Mouse (Mus musculus) MEL (cell line): ENCODE results near the gene Wwc1. TPM values are rescaled to one million over a fixed set of nuclear protein-coding genes. Genes with fewer than 3 reads are reported as not detected.

ENCODE experiments used
- DNase-seq: peaks from one replicate; pipeline ENCODE4 v3.0.0; 2011; ENCODE audit warnings: low read depth, low spot score
- H3K27ac ChIP-seq: 2 replicates; pipeline ENCODE4 v1.5.1; 2012; ENCODE audit warnings: low read depth, mild to moderate bottlenecking, control low read depth, low read length, moderate library complexity; ENCODE audit not compliant: control insufficient read depth
- H3K27me3 ChIP-seq, 2 experiments: fragments of 150-350 bp in 1 of 2; sonication (generic) in 1 of 2; 2 replicates each; pipeline ENCODE4 v1.6.1; 2012; ENCODE audit warnings: low read length in 2 of 2, mild to moderate bottlenecking in 2 of 2, improper control_type of control experiment in 1 of 2, moderate library complexity in 1 of 2; ENCODE audit not compliant: insufficient read depth in 2 of 2, control insufficient read depth in 1 of 2
- H3K36me3 ChIP-seq, 2 experiments: 2 replicates each; pipeline ENCODE4 v1.6.1; 2012 to 2014; ENCODE audit warnings: low read length in 2 of 2, improper control_type of control experiment in 1 of 2, inconsistent platforms in 1 of 2, mild to moderate bottlenecking in 1 of 2; ENCODE audit not compliant: insufficient read depth in 2 of 2, control insufficient read depth in 1 of 2
- H3K4me1 ChIP-seq, 2 experiments: fragments of 150-350 bp in 1 of 2; sonication (generic) in 1 of 2; 2 replicates each; pipeline ENCODE4 v1.6.1; 2012; ENCODE audit warnings: low read length in 2 of 2, improper control_type of control experiment in 1 of 2, mild to moderate bottlenecking in 1 of 2; ENCODE audit not compliant: insufficient read depth in 2 of 2, control insufficient read depth in 1 of 2
- H3K4me3 ChIP-seq, 2 experiments: fragments of 150-350 bp in 1 of 2; sonication (generic) in 1 of 2; 2 replicates each; pipeline ENCODE4 v1.5.1; 2012; ENCODE audit warnings: low read depth in 2 of 2, low read length in 2 of 2, mild to moderate bottlenecking in 2 of 2, moderate library complexity in 2 of 2, control low read depth in 1 of 2, improper control_type of control experiment in 1 of 2; ENCODE audit not compliant: control insufficient read depth in 1 of 2, insufficient read depth in 1 of 2
- H3K79me2 ChIP-seq: 2 replicates; pipeline ENCODE4 v1.6.1; 2012; ENCODE audit warnings: mild to moderate bottlenecking, low read length, moderate library complexity; ENCODE audit not compliant: control insufficient read depth, poor library complexity, insufficient read depth
- H3K9ac ChIP-seq: 2 replicates; pipeline ENCODE4 v1.6.1; 2012; ENCODE audit warnings: low read depth, mild to moderate bottlenecking, control low read depth, low read length, moderate library complexity; ENCODE audit not compliant: control insufficient read depth, poor library complexity, severe bottlenecking
- H3K9me3 ChIP-seq: fragments of 150-350 bp; sonication (generic); replicated peaks from 2 replicates; pipeline ENCODE4 v1.6.1; 2012; ENCODE audit warnings: mild to moderate bottlenecking, low read length, improper control_type of control experiment, moderate library complexity; ENCODE audit not compliant: insufficient read depth
- CHD1 ChIP-seq: IDR thresholded peaks from 2 replicates; pipeline ENCODE4 v1.6.1; 2012; ENCODE audit warnings: low read depth, mild to moderate bottlenecking, inconsistent platforms, low read length, improper control_type of control experiment
- CHD2 ChIP-seq: IDR thresholded peaks from 2 replicates; pipeline ENCODE4 v1.6.1; 2011; ENCODE audit warnings: low read length, improper control_type of control experiment
- CTCF ChIP-seq, 3 experiments: IDR thresholded peaks in 2 of 3; conservative IDR thresholded peaks in 1 of 3; 2 replicates each; pipeline ENCODE4 v1.5.1; 2011 to 2012; ENCODE audit warnings: low read length in 3 of 3, low read depth in 2 of 3, mild to moderate bottlenecking in 2 of 3, improper control_type of control experiment in 1 of 3, inconsistent platforms in 1 of 3, mixed read lengths in 1 of 3, moderate library complexity in 1 of 3; ENCODE audit not compliant: control insufficient read depth in 1 of 3, insufficient read depth in 1 of 3, poor library complexity in 1 of 3, severe bottlenecking in 1 of 3
- E2F4 ChIP-seq: IDR thresholded peaks from 2 replicates; pipeline ENCODE4 v1.6.1; 2011; ENCODE audit warnings: low read depth, low read length, improper control_type of control experiment, borderline replicate concordance
- ELF1 ChIP-seq: IDR thresholded peaks from 2 replicates; pipeline ENCODE4 v1.6.1; 2014; ENCODE audit warnings: low read depth, mild to moderate bottlenecking, inconsistent platforms, low read length, improper control_type of control experiment, moderate library complexity
- EP300 ChIP-seq, 2 experiments: IDR thresholded peaks; 2 replicates each; pipeline ENCODE4 v1.6.1; 2011; ENCODE audit warnings: improper control_type of control experiment in 2 of 2, low read length in 2 of 2, low read depth in 1 of 2, mild to moderate bottlenecking in 1 of 2
- ETS1 ChIP-seq: IDR thresholded peaks from 2 replicates; pipeline ENCODE4 v1.6.1; 2012; ENCODE audit warnings: low read depth, mild to moderate bottlenecking, inconsistent platforms, low read length, improper control_type of control experiment, moderate library complexity
- GABPA ChIP-seq: IDR thresholded peaks from 2 replicates; pipeline ENCODE4 v1.6.1; 2012; ENCODE audit warnings: low read depth, mild to moderate bottlenecking, inconsistent platforms, low read length, improper control_type of control experiment, moderate library complexity
- GATA1 ChIP-seq: IDR thresholded peaks from 2 replicates; pipeline ENCODE4 v1.6.1; 2011; ENCODE audit warnings: low read depth, low read length, improper control_type of control experiment
- HCFC1 ChIP-seq: IDR thresholded peaks from 2 replicates; pipeline ENCODE4 v1.6.1; 2012; ENCODE audit warnings: low read depth, mild to moderate bottlenecking, inconsistent platforms, low read length, improper control_type of control experiment, moderate library complexity
- MAFK ChIP-seq: IDR thresholded peaks from 2 replicates; pipeline ENCODE4 v1.6.1; 2011; ENCODE audit warnings: low read depth, mild to moderate bottlenecking, low read length, improper control_type of control experiment, borderline replicate concordance
- MAX ChIP-seq: IDR thresholded peaks from 2 replicates; pipeline ENCODE4 v1.6.1; 2011; ENCODE audit warnings: low read length, improper control_type of control experiment
- MXI1 ChIP-seq: IDR thresholded peaks from 2 replicates; pipeline ENCODE4 v1.6.1; 2011; ENCODE audit warnings: mild to moderate bottlenecking, low read depth, low read length, improper control_type of control experiment
- MYC ChIP-seq: IDR thresholded peaks from 2 replicates; pipeline ENCODE4 v1.6.1; 2011; ENCODE audit warnings: low read depth, mild to moderate bottlenecking, low read length, improper control_type of control experiment, moderate library complexity
- NELFE ChIP-seq: IDR thresholded peaks from 2 replicates; pipeline ENCODE4 v1.6.1; 2011; ENCODE audit warnings: low read depth, low read length, improper control_type of control experiment
- NRF1 ChIP-seq: IDR thresholded peaks from 2 replicates; pipeline ENCODE4 v1.6.1; 2014; ENCODE audit warnings: low read depth, mild to moderate bottlenecking, inconsistent platforms, low read length, improper control_type of control experiment, moderate library complexity; ENCODE audit not compliant: poor library complexity, insufficient read depth, severe bottlenecking
- POLR2AphosphoS2 ChIP-seq: IDR thresholded peaks from 2 replicates; pipeline ENCODE4 v1.6.1; 2011; ENCODE audit warnings: low read length, improper control_type of control experiment
- SIN3A ChIP-seq: IDR thresholded peaks from 2 replicates; pipeline ENCODE4 v1.6.1; 2012; ENCODE audit warnings: low read length, improper control_type of control experiment, inconsistent platforms
- SMC3 ChIP-seq: IDR thresholded peaks from 2 replicates; pipeline ENCODE4 v1.6.1; 2011; ENCODE audit warnings: low read depth, low read length, improper control_type of control experiment
- TAL1 ChIP-seq: IDR thresholded peaks from 2 replicates; pipeline ENCODE4 v1.6.1; 2012; ENCODE audit warnings: mild to moderate bottlenecking, inconsistent platforms, low read length, moderate library complexity, mixed read lengths
- TBP ChIP-seq: IDR thresholded peaks from 2 replicates; pipeline ENCODE4 v1.8.0; 2011; ENCODE audit warnings: low read depth, low read length, improper control_type of control experiment
- UBTF ChIP-seq: IDR thresholded peaks from 2 replicates; pipeline ENCODE4 v1.6.1; 2012; ENCODE audit warnings: low read depth, mild to moderate bottlenecking, inconsistent platforms, low read length, improper control_type of control experiment, moderate library complexity, borderline replicate concordance; ENCODE audit not compliant: insufficient read depth
- USF1 ChIP-seq: IDR thresholded peaks from 2 replicates; pipeline ENCODE4 v1.6.1; 2014; ENCODE audit warnings: low read depth, mild to moderate bottlenecking, inconsistent platforms, low read length, improper control_type of control experiment, moderate library complexity
- ZKSCAN1 ChIP-seq: IDR thresholded peaks from 2 replicates; pipeline ENCODE4 v1.6.1; 2012; ENCODE audit warnings: low read depth, mild to moderate bottlenecking, inconsistent platforms, low read length, improper control_type of control experiment, moderate library complexity
- ZMIZ1 ChIP-seq: IDR thresholded peaks from 2 replicates; pipeline ENCODE4 v1.6.1; 2012; ENCODE audit warnings: low read depth, mild to moderate bottlenecking, inconsistent platforms, low read length, improper control_type of control experiment, moderate library complexity
- polyA plus RNA-seq, 2 experiments: library from polyadenylated mRNA; stranded (reverse) in 1 of 2; unstranded in 1 of 2; fragments of >175 nt in 1 of 2; fragments of >200 nt in 1 of 2; gene quantifications; 2 replicates each; pipeline versions ENCODE4 v1.2.1 to v1.2.4; 2012; ENCODE audit warnings: low replicate concordance in 2 of 2, low read depth in 1 of 2; ENCODE audit not compliant: insufficient read length in 2 of 2, insufficient read depth in 1 of 2, missing spikeins in 1 of 2
- total RNA-seq: library from RNA; depleted of rRNA; stranded (reverse); fragments of 300-350 nt; gene quantifications from 2 replicates; pipeline ENCODE4 v1.2.3, GENCODE M21; 2012

Wwc1 gene
- total and polyA plus RNA-seq, 3 experiments, result 0.39 to 0.46 TPM; not detected in 1

- no peak overlapping the region for H3K4me3 ChIP-seq
- DNase-seq, result no peak
- H3K27me3 ChIP-seq, result no peaks in the 10 kb centered on the region
- H3K36me3 ChIP-seq, result no peaks in the 10 kb centered on the region
- H3K9me3 ChIP-seq, result no peaks in the 10 kb centered on the region
- H3K79me2 ChIP-seq, result no peaks in the 10 kb centered on the region
- TF ChIP-seq ETS1 (no peak), GABPA (no peak), SIN3A (no peak), HCFC1 (no peak), GATA1 (no peak), ZMIZ1 (no peak), SMC3 (no peak), POLR2AphosphoS2 (no peak), ELF1 (no peak), NRF1 (no peak), MAFK (no peak), USF1 (no peak), EP300 (IDR thresholded peaks at IDR 0.05; ENCODE audit: low read depth in 1 of 2, low read length in 2 of 2) (no peak), E2F4 (no peak), TAL1 (no peak), CTCF (IDR thresholded peaks at IDR 0.05 in 2 of 3, conservative IDR thresholded peaks at IDR 0.05 in 1 of 3; ENCODE audit: control insufficient read depth in 1 of 3, insufficient read depth in 1 of 3, low read depth in 2 of 3, low read length in 3 of 3, poor library complexity in 1 of 3, severe bottlenecking in 1 of 3) (no peak), NELFE (no peak), ZKSCAN1 (no peak), MAX (no peak), MXI1 (no peak)
- H3K4me1 ChIP-seq, result no peaks in the 10 kb centered on the region
- no peak overlapping the region for H3K9ac ChIP-seq
- H3K27ac ChIP-seq, result no peak overlapping the region
Measured at GRCm38 (mm10) chr11:35854941-35855340, 125.4 kb downstream of the Wwc1 start.

- H3K79me2 ChIP-seq, result no peaks in the 10 kb centered on the region
- H3K9ac ChIP-seq, result no peak overlapping the region
- no peaks in the 10 kb centered on the region for H3K9me3 ChIP-seq
- no peaks in the 10 kb centered on the region for H3K27me3 ChIP-seq
- H3K4me3 ChIP-seq, result no peak overlapping the region
- DNase-seq, result no peak
- no peak overlapping the region for H3K27ac ChIP-seq
- H3K36me3 ChIP-seq, result no peaks in the 10 kb centered on the region
- TF ChIP-seq GABPA, result no peak
- no peak for TF ChIP-seq MAX
- TF ChIP-seq TBP, result no peak
- TF ChIP-seq MYC, result no peak
- no peak for TF ChIP-seq CHD1
- TF ChIP-seq CHD2, result no peak
- TF ChIP-seq ZMIZ1, result no peak
- TF ChIP-seq UBTF, result no peak
- no peak for TF ChIP-seq EP300 (IDR thresholded peaks at IDR 0.05; ENCODE audit: low read depth in 1 of 2, low read length in 2 of 2)
- no peak for TF ChIP-seq CTCF (IDR thresholded peaks at IDR 0.05 in 2 of 3, conservative IDR thresholded peaks at IDR 0.05 in 1 of 3; ENCODE audit: control insufficient read depth in 1 of 3, insufficient read depth in 1 of 3, low read depth in 2 of 3, low read length in 3 of 3, poor library complexity in 1 of 3, severe bottlenecking in 1 of 3)
- H3K4me1 ChIP-seq, result no peaks in the 10 kb centered on the region
Measured at GRCm38 (mm10) chr11:35853651-35854050, 126.7 kb downstream of the Wwc1 start.
